Mouse (Mus musculus) spleen, postnatal 36 days (tissue): ENCODE measurements around the gene Zdhhc1.

ENCODE experiments used
- DNase-seq, 2 experiments: peaks; one replicate each; pipeline ENCODE4 v3.0.0; 2022; ENCODE audit warnings: low spot score in 2 of 2, mixed read lengths in 1 of 2

Gene Zdhhc1

GRCm38 (mm10) chr8:105517346-105517745, 20.6 kb upstream of the Zdhhc1 start:
- DNase-seq = no peak

GRCm38 (mm10) chr8:105516018-105516645, 19.4 kb upstream of the Zdhhc1 start:
- peak; percentile 50 to 64 for DNase-seq

DNA sequence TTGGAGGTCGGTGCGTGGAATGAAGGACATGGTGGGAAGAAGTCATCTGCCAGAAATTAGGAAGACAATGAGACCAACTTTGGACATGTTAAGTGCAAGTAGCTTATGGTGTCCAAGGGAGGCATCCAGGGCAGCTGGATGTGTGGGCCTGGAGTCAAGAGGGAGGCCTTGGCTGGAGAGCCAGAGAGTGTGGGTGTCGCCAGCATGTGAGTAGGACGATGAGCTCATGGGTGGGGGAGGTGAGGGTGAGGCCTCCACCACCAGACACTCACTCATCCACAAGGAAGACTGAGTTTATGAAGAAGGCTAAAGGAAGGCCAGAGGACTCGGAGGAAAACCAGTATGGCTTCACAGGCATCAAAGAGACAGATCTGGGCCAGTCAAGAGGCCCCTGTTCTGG, 18.0 kb upstream of the Zdhhc1 start:
- DNase-seq = no peak

DNA sequence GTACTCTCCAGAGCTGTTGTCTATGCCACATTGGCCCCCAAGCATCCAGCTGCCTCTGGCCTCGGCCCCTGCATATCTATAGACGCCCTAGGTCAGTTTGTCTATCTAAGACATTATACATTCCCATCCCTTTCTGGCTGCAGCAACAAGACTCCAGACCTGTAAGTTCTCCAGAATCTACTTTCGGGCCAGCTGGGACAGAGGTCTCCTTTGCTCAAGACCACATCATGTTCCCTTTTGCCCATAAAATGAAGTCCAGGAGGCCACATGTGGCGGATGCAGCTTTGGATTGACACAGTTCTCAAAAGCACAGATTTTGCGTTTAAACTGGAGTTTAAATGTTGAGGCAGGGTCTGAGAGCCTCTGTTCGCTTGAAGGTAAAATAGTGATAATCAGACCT, 17.5 kb upstream of the Zdhhc1 start:
- DNase-seq = no peak

DNA sequence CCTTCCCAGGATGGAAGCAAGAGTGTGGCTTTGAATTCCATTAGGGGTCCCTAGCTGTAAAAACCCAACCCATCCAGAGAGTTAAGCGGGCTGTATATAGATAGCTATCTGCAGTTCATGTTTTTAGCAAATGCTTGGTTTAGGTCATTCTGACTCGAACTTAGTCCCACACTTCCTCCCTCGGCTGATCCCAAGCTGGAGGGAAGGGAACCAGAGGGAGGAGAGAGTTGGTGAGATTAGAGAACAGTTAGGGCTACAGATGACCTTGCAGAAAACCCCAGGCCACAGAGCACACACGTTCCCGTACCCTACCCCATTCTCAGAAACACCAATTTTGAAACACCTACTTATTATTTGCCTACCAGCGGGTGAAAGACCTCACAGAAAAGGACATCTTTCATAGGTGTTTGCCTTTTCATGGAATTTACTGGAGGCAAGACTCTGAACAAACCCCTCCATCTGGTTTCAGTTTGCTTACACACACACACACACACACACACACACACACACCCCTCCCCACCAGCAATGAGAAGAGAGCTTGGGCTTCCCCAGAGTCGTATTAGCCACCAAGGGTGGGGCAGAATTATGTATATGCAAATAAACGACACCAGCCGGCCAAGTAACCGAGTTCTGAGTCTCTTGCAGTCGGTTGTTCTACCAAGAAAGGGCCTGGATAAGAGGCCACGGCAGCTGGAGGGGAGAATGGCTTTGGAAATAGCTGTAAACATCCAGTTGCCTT, 13.5 kb upstream of the Zdhhc1 start:
- no peak for DNase-seq

DNA sequence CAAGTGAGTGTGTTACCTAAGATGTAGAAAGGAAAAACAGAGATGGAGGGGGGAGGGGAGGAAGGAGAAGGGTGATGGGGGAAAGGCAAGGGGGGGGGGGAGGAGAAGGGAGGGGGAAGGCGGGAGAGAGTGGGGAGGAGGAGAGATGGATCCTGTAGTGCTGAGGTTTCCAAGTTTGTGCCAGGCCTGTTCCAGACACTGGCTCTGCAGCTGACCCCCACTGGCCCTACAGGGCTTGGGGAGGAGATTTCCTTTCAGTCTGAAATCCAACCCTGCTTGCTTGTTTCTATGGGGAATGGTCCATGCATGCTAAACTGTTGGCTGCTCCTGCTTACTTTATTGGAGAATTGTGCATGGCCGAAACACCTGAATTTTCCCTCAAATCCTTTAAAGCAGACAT, 12.1 kb upstream of the Zdhhc1 start:
- no peak for DNase-seq

GRCm38 (mm10) chr8:105506977-105507376, 10.3 kb upstream of the Zdhhc1 start:
- DNase-seq = no peak

GRCm38 (mm10) chr8:105504617-105505016, 7.9 kb upstream of the Zdhhc1 start:
- DNase-seq = no peak

DNA sequence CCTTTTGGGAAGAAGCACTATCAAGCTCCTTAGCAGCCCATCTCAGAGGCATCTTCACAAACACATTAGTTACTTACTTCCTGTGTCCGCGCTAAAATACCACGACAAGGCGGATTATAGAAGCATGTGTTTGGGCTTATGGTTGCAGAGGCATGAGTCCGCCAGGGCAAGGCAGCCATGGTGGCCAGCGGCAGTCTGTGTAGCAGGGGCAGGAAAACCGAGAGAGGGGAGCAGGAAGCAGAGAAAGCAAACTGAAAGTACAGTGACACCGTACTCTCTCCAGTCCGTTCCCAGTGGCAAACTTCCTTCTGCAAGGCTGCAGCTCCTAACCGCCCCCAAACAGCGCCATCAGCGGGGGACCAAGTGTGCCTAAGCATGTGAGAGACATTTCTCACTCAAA, 3.1 kb upstream of the Zdhhc1 start:
- no peak for DNase-seq

DNA sequence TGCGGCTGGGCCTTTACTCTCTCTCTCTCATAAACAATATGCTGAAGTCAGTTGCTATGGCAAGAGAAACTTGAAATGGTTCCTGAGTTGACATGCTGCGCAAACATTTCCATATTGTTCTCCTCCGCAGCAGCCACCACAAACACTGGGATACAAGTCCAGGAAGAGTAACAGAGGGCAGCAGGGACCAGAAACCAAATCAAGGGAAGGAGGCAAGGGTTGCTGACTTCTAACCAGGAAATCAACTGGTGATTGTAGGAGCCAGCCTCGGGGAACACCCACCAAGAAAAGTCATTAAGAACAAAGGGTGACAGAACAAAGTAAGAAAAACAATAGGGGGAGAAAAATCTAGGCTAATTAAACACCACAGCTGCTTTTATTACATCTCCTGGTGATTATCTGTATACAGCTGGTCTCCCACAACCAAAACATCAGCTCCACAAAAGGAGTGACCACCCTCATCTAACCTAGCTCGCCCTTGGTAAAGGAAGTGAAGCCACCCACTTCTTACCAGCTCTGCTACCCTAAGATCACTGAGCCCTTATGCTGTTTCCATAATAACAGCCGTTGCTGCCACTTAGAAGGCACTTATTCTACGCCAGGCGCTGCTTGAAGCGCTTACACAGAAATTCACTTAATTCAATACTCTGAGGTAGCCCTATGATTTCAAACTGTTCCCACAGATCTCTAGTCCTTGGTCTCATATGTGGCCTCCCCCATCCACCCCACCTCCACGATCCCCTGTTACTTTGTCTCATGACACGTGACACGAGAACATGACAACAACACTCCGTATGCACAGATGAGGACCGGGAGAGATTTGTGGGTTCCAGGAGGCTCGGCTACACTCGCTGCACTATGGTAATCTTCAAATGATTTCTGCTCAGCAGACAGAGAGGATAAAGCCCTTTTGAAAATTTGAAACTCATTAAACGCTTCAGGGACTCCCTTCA, 1.1 kb downstream of the Zdhhc1 start:
- no peak for DNase-seq

GRCm38 (mm10) chr8:105494566-105494965, 2.1 kb downstream of the Zdhhc1 start:
- no peak for DNase-seq

GRCm38 (mm10) chr8:105493495-105493894, 3.2 kb downstream of the Zdhhc1 start:
- no peak for DNase-seq

- DNase-seq = no peak
Observed at GRCm38 (mm10) chr8:105489281-105489680, 7.4 kb downstream of the Zdhhc1 start.

GRCm38 (mm10) chr8:105488082-105488481, 8.6 kb downstream of the Zdhhc1 start:
- DNase-seq = no peak

DNA sequence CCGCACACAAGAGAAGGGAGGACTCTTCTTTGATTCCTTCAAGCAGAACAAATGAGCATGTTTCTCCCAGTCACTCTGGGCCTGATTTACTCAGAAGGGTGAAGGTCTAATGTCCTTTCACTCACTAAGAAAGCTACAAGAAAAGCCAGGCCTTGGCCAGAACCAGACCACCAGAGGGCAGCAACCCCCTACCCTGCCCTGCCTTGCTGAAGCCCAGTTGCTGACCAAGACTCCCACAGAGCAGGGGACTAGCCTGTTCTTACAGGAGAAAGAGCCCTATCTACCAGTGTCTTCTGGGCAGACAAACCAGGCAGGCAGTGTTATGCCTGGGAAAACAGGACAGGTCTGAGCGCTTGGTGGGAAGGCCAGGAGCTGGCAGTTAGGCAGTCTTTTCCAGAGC, 12.3 kb downstream of the Zdhhc1 start:
- DNase-seq = peak in 1 of 2 experiments; percentile 19

DNA sequence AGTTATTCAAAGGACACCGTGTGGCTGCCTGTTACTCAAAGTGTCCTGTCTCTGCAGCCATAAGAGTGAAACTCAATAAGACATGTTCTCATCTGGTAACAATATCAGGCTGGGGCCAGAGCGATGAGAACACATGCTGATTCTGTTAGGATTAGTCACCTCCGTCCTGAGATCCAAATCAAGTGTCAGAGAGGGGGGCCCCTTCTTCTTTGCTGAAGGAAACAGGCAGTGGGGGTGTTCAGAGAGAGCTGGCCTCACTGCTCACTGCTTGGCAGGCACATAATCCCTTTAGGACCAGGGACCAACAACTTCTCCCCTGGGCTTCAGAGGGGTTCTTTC, 12.7 kb downstream of the Zdhhc1 start:
- DNase-seq = no peak

DNA sequence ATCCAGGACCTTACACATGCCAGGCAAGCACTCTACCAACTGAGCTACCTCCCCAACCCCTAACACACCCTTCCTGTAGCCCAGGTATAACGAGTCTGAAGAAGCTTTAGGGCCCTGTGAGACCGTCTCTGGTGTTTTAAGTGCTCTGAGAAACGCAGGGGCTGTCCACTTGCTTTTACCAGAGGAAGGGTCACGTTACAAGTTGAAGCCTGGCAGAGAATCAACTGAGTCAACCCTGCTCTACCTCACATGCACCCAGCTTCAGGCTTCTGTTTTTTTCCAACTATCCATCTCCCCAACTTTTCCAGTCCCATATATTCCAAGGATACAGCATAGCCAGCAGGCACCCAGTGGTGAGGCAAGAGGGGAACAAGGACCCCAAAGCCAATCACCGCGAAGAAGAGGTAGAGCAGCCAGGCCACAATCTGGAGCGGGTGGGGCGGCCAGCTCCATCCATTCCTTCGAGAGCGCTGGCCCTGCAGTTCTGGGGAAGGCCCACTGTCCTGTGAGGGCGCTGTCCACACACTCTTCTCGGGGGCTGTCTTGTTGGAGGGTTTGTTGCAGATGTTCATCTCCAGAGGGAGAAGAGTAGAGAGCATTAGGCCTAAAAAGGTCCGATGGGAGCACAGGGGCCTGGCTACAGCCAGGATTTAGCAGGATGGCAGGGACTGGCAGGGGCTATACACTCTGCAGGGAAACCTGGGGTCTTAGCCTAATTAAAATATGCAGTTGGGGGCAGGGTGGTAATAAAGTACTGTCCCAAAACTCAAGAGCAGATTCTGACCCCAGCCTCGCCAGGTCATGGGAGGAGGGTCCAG, 13.3 kb downstream of the Zdhhc1 start:
- DNase-seq = no peak

- no peak for DNase-seq
Observed at GRCm38 (mm10) chr8:105482123-105482522, 14.6 kb downstream of the Zdhhc1 start.

GRCm38 (mm10) chr8:105481453-105481852, 15.2 kb downstream of the Zdhhc1 start:
- DNase-seq = peak in 1 of 2 experiments; percentile 20

DNA sequence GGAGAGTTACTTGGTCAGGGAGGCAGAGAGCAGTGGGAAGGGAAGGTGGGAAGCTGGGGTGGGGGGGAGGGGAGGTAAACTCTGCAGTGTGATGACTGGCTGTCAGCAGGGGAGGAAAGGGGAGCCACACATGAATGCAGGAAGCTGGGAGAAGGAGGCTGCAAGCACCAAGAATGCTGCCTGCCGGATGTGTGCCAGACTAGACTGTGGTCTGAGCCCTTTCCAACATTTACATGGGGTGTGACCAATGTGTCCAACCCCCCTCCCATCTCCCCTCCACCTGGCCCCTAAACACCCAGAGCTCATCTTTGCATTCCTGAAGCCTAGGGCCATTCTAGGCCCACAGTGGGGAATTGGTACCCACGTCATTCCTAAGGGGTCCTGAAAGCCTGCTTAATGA, 15.7 kb downstream of the Zdhhc1 start:
- DNase-seq = no peak

GRCm38 (mm10) chr8:105477792-105478191, 18.9 kb downstream of the Zdhhc1 start:
- DNase-seq = no peak
